Mouse (Mus musculus) adrenal gland, postnatal 14 days (tissue): ENCODE measurements at regions not wholly inside any gene's neighbourhood (a gene's known extent, or its start where the extent isn't known, plus 50 kb on each side); places are given as distances from the start of the nearest gene placed in this dataset.

Source experiments
- DNase-seq: peaks from one replicate; pipeline ENCODE4 v3.0.0; 2021; ENCODE audit warnings: mixed read lengths

GRCm38 (mm10) chr12:16060461-16060860 is 243.7 kb upstream of the Trib2 start:
- DNase-seq: no peak

- DNase-seq: no peak
Observed at GRCm38 (mm10) chr12:16058255-16058654, 241.5 kb upstream of the Trib2 start.

GRCm38 (mm10) chr12:16056831-16057230 is 240.1 kb upstream of the Trib2 start:
- no peak for DNase-seq

GRCm38 (mm10) chr12:16056216-16056615 is 239.5 kb upstream of the Trib2 start:
- no peak for DNase-seq

GRCm38 (mm10) chr12:16054591-16054990 is 237.9 kb upstream of the Trib2 start:
- no peak for DNase-seq

- DNase-seq: peak; percentile 23
Observed at GRCm38 (mm10) chr12:16053735-16054134, 237.0 kb upstream of the Trib2 start.

- DNase-seq: no peak
Observed at GRCm38 (mm10) chr12:16052998-16053397, 236.3 kb upstream of the Trib2 start.

GRCm38 (mm10) chr12:16052353-16052752 is 235.6 kb upstream of the Trib2 start:
- no peak for DNase-seq

- no peak for DNase-seq
Observed at GRCm38 (mm10) chr12:16051439-16051838, 234.7 kb upstream of the Trib2 start.

GRCm38 (mm10) chr12:16049545-16049944 is 232.8 kb upstream of the Trib2 start:
- no peak for DNase-seq

GRCm38 (mm10) chr12:16046643-16047042 is 229.9 kb upstream of the Trib2 start:
- no peak for DNase-seq

- no peak for DNase-seq
Observed at GRCm38 (mm10) chr12:16045791-16046494, 229.2 kb upstream of the Trib2 start.

GRCm38 (mm10) chr12:16043466-16044214 is 226.9 kb upstream of the Trib2 start:
- DNase-seq: no peak

- no peak for DNase-seq
Observed at GRCm38 (mm10) chr12:16042362-16042761, 225.6 kb upstream of the Trib2 start.

- DNase-seq: no peak
Observed at GRCm38 (mm10) chr12:16041129-16041528, 224.4 kb upstream of the Trib2 start.

GRCm38 (mm10) chr12:16035551-16035950 is 218.8 kb upstream of the Trib2 start:
- DNase-seq: no peak

- no peak for DNase-seq
Observed at GRCm38 (mm10) chr12:16034691-16035515, 218.2 kb upstream of the Trib2 start.

GRCm38 (mm10) chr12:16026654-16027053 is 209.9 kb upstream of the Trib2 start:
- DNase-seq: no peak

- no peak for DNase-seq
Observed at GRCm38 (mm10) chr12:16023273-16023672, 206.6 kb upstream of the Trib2 start.

GRCm38 (mm10) chr12:16021202-16021821 is 204.6 kb upstream of the Trib2 start:
- no peak for DNase-seq

- no peak for DNase-seq
Observed at GRCm38 (mm10) chr12:16018237-16018636, 201.5 kb upstream of the Trib2 start.

GRCm38 (mm10) chr12:16016621-16017020 is 199.9 kb upstream of the Trib2 start:
- no peak for DNase-seq
